Mouse (Mus musculus): ENCODE measurements around the gene Fbrsl1. TPM values are rescaled to one million over a fixed set of nuclear protein-coding genes. Genes with fewer than 3 reads are reported as not detected.

Fbrsl1 gene
- polyA plus RNA-seq (2012; rRNA removed), result 7.4 and 8.3 TPM in 2 replicates

DNA sequence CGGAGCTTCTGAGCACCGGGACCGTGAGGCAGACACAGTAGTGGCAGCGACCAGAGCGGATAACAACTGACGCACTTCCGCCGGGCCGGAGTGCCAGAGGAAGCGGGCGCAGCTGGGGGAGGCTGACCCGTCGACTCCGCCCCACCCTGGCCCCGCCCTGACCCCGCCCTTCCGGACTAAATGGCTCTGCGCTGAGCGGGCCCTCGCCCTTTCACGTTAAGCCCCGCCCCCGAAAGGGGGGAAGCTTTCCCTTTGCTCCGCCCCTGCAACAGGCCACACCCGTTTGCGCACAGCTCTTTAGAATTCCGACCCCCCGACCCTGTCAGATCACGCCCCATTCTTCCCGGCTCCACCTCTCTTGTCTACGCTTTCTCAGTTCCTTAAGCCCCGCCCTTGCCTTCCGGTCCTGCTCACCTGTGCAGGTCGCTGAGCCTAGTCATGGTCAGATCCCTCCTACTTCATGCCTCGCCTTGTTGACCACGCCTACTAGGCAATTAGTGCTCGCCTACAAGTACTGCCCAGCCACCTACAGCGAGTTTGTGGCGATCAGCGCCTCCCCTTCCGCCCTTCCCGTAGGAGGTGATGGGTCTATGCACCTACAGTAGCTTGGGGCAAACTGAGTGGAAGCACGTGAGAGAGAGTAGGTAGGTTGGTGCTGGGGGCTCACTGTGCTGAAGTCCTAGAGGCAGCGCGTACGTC lies at the start of gene Fbrsl1:
TSS of gene Fbrsl1 (minus strand) at position 68 of the 699 bp plus-strand sequence.

DNA sequence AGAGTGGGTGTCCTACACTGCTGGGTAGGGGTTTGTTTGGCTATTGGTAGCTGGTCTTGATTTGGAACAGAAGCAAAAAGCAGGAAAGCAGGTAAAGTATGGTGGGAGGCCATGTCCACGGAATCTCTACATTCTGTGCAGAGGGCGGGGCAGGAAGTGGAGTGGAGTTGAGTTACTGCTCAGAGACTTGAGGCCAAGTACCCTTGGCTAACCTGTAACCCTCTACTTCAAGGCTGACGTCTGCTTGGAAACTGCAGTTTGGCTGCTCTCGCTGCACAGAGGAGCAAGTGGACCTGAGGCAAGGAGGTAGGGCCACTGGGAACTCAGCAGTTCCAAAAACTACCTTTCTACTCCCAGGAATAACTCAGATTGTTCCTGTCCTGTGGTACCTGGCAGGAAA lies 103.8 kb downstream of the Fbrsl1 start, which contains the start of gene Lrcol1:
TSS of gene Lrcol1 (plus strand) at position 207 of the 400 bp plus-strand sequence.

DNA sequence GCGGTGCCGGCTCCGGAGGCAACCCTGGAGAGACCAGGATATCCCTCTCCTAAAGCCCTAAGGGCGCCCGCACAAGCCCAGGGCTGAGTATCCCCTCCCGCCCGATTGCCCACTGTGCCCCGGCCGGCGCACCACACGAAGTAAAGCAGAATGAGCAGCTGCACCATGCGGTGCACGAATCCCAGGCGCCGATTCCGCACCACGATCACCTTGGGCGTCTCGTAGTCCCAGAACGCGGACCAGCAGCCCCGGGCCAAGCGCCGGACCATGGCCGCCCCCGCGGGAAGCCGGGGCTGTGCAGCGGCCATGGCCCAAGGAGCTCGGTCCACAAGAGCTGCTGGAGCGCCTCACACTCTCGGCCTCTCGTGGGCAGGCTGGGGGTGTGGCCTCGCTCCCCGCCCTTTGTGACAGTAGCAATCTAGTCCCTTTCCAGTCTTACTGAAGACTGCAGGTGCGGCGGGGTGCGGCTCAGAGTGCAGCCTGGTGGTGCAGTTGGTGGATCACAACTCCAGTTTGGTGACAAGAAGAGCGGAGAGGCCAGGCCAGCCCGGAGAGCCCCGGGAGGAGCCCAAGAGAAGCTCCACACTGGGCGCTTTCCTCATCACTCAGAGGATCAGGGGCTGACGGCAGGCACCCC lies 105.5 kb downstream of the Fbrsl1 start, which contains the start of gene P2rx2:
TSS of gene P2rx2 (minus strand) at position 565 of the 637 bp plus-strand sequence.

Other genes with a start within 250 kb of the Fbrsl1 start
- gene Ankle2, start 217.5 kb downstream of the Fbrsl1 start, polyA plus RNA-seq (2012; rRNA removed), result 5.3 and 5.4 TPM in 2 replicates
- gene Pgam5, start 178.6 kb downstream of the Fbrsl1 start, polyA plus RNA-seq (2012; rRNA removed), result 13.6 TPM in 2 replicates
- 31.9 and 32.3 TPM in 2 replicates for gene Pxmp2, start 162.3 kb downstream of the Fbrsl1 start, polyA plus RNA-seq (2012; rRNA removed)
- 7.8 and 7.9 TPM in 2 replicates for gene Pole, start 162.2 kb downstream of the Fbrsl1 start, polyA plus RNA-seq (2012; rRNA removed)
- 0.13 and 0.16 TPM in 2 replicates for gene P2rx2, start 105.3 kb downstream of the Fbrsl1 start, polyA plus RNA-seq (2012; rRNA removed)
- not detected in 2 replicates for gene Lrcol1, start 103.8 kb downstream of the Fbrsl1 start, polyA plus RNA-seq (2012; rRNA removed)
- 0.14 and 0.17 TPM in 2 replicates for gene Galnt9, start 95.9 kb upstream of the Fbrsl1 start, polyA plus RNA-seq (2012; rRNA removed)
- 24.2 and 27.3 TPM in 2 replicates for gene Noc4l, start 204.9 kb upstream of the Fbrsl1 start, polyA plus RNA-seq (2012; rRNA removed)
- 5.2 and 6.2 TPM in 2 replicates for gene Ddx51, start 204.9 kb upstream of the Fbrsl1 start, polyA plus RNA-seq (2012; rRNA removed)

Measured in liver, embryonic 18 days (tissue).